Mouse (Mus musculus) left cerebral cortex, adult 18-20 months (tissue): ENCODE measurements around the gene Cstf2. TPM values are rescaled to one million over a fixed set of nuclear protein-coding genes. Genes with fewer than 3 reads are reported as not detected.

Experiments used
- DNase-seq, 2 experiments: peaks; one replicate each; pipeline ENCODE4 v3.0.0; 2021 to 2022; ENCODE audit warnings: low spot score in 2 of 2, mixed read lengths in 1 of 2
- long read RNA-seq, 2 experiments: library from polyadenylated mRNA; stranded (forward); transcript quantifications; one replicate each; pipeline ENCODE4 v2.0.0; 2021
- microRNA-seq, 2 experiments: library from miRNA; unstranded; fragments of <30 nt; microRNA quantifications; one replicate each; pipeline ENCODE4 v1.2.0; 2021
- total RNA-seq, 2 experiments: library from RNA; stranded (reverse); gene quantifications; 2 replicates each; pipeline ENCODE4 v1.2.3; 2021

Cstf2 gene
- 100 to 1,000 TPM; 126 to 127 TPM for total RNA-seq
- long read RNA-seq, experiment 1, full-length matches to known transcripts, result 12 of 97 reads
- long read RNA-seq, experiment 1, partial matches to known transcripts, result 15 of 97 reads
- long read RNA-seq, experiment 1, other reads (novel, unspliced or antisense), result 70 of 97 reads
- long read RNA-seq, experiment 2, full-length matches to known transcripts, result 7 of 64 reads
- long read RNA-seq, experiment 2, partial matches to known transcripts, result 10 of 64 reads
- long read RNA-seq, experiment 2, other reads (novel, unspliced or antisense), result 47 of 64 reads

DNA sequence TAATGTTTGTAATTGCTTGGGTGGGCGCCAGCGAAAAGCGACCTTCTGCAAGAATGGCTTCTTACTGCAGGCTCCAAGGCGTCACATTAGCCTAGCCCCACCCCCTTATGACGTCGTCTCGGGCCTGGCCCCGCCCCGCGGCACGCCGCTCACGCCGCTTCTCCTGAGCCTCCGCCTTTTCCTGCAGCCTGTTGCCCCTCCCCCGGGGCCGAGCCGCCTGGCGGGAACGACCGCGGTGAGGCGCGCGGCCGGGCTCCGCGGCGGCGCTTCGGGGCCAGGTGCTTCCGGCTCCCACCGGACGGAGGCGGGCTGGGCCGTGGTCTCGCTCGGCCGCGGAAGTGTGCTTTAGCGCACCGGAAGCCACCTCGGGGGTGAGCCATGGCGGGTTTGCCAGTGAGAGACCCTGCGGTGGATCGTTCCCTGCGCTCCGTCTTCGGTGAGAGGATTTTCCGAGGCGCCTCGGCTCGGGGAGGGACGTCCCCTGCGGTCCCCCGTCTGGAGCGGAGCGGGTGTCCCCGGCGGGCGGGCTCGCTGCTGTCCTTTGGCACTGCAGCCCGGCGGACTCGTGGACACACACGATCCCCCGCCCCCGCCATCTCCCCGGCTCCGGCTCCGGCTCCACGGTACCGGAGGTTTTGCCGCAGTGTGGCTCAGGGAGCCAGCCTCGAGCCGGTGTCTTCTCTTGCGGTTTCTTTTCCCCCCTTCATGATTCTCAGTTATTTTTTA is at the start of gene Cstf2:
Gene Cstf2 (plus strand): TSS at position 201 of the 726 bp plus-strand sequence.
- peak; percentile 88 to 93 for DNase-seq

DNA sequence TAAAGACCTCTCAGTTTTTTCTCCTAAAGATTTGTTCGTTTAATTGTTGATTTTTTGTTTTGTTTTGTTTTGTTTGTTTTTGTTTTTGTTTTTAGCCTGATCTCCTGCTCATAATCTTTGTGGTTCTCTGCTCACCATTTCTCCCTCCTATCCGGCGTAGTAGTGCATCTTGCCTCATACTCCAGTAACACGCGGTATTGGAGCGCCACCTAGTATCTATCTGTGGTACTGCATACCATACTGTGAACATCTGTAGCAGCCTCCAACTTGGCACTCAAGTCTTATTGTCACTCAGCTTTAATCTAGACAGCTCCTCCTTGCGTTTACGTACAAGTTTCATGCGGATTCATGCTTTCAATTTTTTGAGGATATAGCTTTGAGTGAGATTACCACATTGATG is 40.0 kb upstream of the Cstf2 start:
- peak; percentile 70 to 79 for DNase-seq

DNA sequence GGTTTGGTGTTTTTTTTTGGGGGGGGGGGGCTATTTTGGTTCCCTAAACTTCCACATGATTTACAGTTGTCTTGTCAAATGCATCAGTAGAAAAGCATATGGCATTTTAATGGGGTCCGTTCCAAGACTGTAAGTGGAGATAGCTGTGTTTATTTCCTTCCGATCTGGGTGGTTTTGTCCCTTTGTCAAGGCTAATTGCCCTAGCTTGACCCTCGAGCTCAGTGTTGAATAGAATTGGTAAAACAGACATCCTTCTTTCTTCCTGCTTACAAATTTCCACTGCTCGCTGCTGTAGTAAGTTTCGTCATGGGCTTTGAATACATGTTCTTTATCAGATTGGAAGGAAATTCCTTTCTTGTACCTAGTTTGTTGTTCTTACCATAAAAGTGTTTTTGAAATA is 38.3 kb upstream of the Cstf2 start:
- no peak for DNase-seq

- DNase-seq, result no peak
Observed at GRCm38 (mm10) chrX:134048994-134049393, 10.0 kb upstream of the Cstf2 start.

DNA sequence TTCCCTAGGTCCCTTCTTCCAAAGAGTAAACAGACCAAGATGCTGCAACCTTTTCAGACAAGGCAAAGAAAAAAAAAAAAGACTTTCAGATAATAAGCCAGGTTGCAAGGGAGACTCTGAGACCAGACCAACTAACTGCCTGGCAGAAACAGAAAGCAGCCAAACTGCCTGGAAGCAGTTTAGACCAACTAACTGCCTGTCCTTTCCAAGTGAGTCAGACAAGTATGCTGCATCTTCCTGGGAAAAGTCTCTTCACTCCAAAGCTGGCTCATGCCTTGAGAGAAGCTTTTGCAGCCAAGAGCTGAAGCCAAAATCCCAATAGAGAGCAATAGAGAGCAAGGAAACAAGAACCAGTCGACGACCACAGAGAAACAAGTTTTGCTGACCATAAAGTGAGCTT is 2.1 kb upstream of the Cstf2 start:
- no peak for DNase-seq

GRCm38 (mm10) chrX:134058040-134058875 is 729 bp upstream of the Cstf2 start:
- DNase-seq, result no peak

DNA sequence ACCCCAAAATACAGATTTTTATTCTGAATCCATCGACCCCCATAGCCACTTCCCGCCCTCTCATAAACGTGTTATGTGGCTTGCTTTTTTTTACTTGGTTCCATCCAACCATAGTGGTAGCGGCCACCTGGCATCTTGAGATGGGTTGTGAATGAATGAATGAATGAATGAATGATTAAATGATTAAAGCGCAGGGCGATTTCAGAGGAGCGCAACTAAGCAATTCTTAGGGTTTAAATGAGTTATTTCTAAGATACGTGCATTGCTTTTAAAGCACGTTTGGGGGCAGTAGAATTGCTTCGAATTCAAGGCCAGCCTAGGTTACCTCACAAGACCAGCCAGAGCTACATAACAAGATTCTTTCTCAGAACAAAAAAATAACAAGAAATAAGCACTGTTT is 777 bp downstream of the Cstf2 start:
- no peak for DNase-seq

GRCm38 (mm10) chrX:134085453-134085852 is 26.5 kb downstream of the Cstf2 start:
- no peak for DNase-seq

GRCm38 (mm10) chrX:134102641-134103040 is 43.7 kb downstream of the Cstf2 start:
- DNase-seq, result peak in 1 of 2 experiments; percentile 5

- no peak for DNase-seq
Observed at GRCm38 (mm10) chrX:134111767-134112166, 52.8 kb downstream of the Cstf2 start.

DNA sequence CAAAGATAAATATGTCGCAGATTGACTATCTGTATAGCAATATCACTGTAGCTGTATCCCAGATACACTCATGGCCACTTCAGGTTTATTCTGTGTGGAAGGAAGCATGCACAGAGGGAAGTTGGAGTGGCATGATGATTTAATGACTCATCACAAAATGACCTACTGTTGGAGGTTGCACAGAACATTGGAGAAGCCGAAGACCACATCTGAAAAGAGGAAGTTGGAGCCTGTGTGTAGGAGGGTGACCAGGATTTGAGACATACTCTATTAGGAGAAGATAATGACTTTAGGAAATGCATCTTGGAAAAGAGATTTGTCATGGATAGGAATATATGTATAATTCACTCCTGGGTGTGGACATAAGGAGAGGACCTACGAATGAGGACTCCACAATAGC is 57.4 kb downstream of the Cstf2 start:
- DNase-seq, result no peak

GRCm38 (mm10) chrX:134128549-134128948 is 69.6 kb downstream of the Cstf2 start:
- DNase-seq, result no peak

- DNase-seq, result peak; percentile 6 to 11
Observed at GRCm38 (mm10) chrX:134132295-134132694, 73.3 kb downstream of the Cstf2 start.

DNA sequence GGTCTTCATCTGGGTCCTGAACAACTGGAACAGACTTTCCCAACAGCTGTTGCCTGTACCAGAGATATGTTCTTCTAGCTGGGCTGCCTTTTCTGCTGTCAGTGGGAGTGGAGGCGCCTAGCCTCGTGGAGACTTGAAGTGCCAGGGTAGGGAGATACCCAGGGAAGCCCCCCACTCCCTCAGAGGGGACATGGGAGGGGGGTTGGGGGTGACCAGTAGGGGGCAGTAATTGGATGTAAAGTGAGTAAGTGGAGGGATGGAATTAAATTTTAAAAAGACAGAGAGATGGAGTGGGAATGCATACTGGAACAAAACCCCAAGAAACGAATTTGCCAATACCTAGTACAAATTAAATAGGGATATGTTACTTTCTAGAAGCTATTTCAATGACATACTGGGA is 74.8 kb downstream of the Cstf2 start:
- no peak for DNase-seq

Small RNA genes within 50 kb of the gene (microRNA-seq; reads per million reads assigned to microRNA genes)
- 0 reads per million in 2 experiments for gene Mir3112

Other genes with a start within 250 kb of the Cstf2 start
- gene Tnmd, start 208.2 kb upstream of the Cstf2 start, total RNA-seq, result under 1 TPM in 1 of 2 experiments, not detected in 1; 0.28 TPM
- 10 to 100 TPM; 13.0 to 14.1 TPM for gene Tspan6, start 160.8 kb upstream of the Cstf2 start, total RNA-seq
- gene Srpx2, start 150.8 kb upstream of the Cstf2 start, total RNA-seq, result 1 to 10 TPM; 1.1 to 1.4 TPM
- under 1 TPM; 0.30 to 0.37 TPM for gene Sytl4, start 77.4 kb upstream of the Cstf2 start, total RNA-seq
- gene Xkrx, start 102.9 kb downstream of the Cstf2 start, total RNA-seq, result 1 to 10 TPM; 1.3 to 1.8 TPM
- gene Arl13a, start 128.3 kb downstream of the Cstf2 start, total RNA-seq, result not detected
- not detected for gene Nox1, start 162.8 kb downstream of the Cstf2 start, total RNA-seq
- 10 to 100 TPM in 1 of 2 experiments, 1 to 10 TPM in 1; 9.8 to 11.6 TPM for gene Trmt2b, start 217.8 kb downstream of the Cstf2 start, total RNA-seq
- 10 to 100 TPM; 64.0 to 64.1 TPM for gene Tmem35a, start 236.0 kb downstream of the Cstf2 start, total RNA-seq
- gene Cenpi, start 248.9 kb downstream of the Cstf2 start, total RNA-seq, result under 1 TPM; 0.37 to 0.44 TPM